Mouse (Mus musculus) CH12.LX (cell line): ENCODE data around the gene Wars. TPM values are rescaled to one million over a fixed set of nuclear protein-coding genes. Genes with fewer than 3 reads are reported as not detected.

Experiments
- DNase-seq: peaks from one replicate; pipeline ENCODE4 v3.0.0-alpha.2; 2013; ENCODE audit errors: extremely low read depth
- H3K27ac ChIP-seq: 2 replicates; pipeline ENCODE4 v1.5.1; 2012; ENCODE audit warnings: low read depth, mild to moderate bottlenecking, control low read depth, moderate library complexity; ENCODE audit not compliant: insufficient read depth
- H3K27me3 ChIP-seq: replicated peaks from 2 replicates; pipeline ENCODE3; 2012; ENCODE audit warnings: inconsistent platforms
- H3K36me3 ChIP-seq, 2 experiments: replicated peaks in 1 of 2; 2 replicates each; pipeline versions ENCODE3 to v1.6.1; 2012; ENCODE audit warnings: inconsistent platforms in 1 of 2, low read length in 1 of 2, mild to moderate bottlenecking in 1 of 2, mixed read lengths in 1 of 2, moderate library complexity in 1 of 2; ENCODE audit not compliant: control insufficient read depth in 1 of 2, insufficient read depth in 1 of 2
- H3K4me1 ChIP-seq, 2 experiments: 2 replicates each; pipeline ENCODE4 v1.6.1; 2012; ENCODE audit warnings: inconsistent platforms in 1 of 2, moderate library complexity in 1 of 2; ENCODE audit not compliant: insufficient read depth in 2 of 2, control insufficient read depth in 1 of 2
- H3K4me2 ChIP-seq: 2 replicates; pipeline ENCODE4 v1.6.1; 2012; ENCODE audit warnings: low read depth, mild to moderate bottlenecking, control low read depth; ENCODE audit not compliant: poor library complexity, insufficient read depth, severe bottlenecking
- H3K4me3 ChIP-seq, 3 experiments: fragments of 150-350 bp in 1 of 3; sonication (generic) in 1 of 3; replicated peaks in 1 of 3; 2 replicates each; pipeline versions ENCODE3 to v1.5.1; 2011 to 2012; ENCODE audit warnings: low read depth in 2 of 3, low read length in 2 of 3, mild to moderate bottlenecking in 2 of 3, moderate library complexity in 2 of 3, control low read depth in 1 of 3, improper control_type of control experiment in 1 of 3, inconsistent platforms in 1 of 3, mixed read lengths in 1 of 3; ENCODE audit not compliant: poor library complexity in 1 of 3
- H3K79me2 ChIP-seq: replicated peaks from 2 replicates; pipeline ENCODE4 v1.6.1; 2012; ENCODE audit warnings: mild to moderate bottlenecking, moderate library complexity; ENCODE audit not compliant: control insufficient read depth, poor library complexity, insufficient read depth, severe bottlenecking; ENCODE audit errors: extremely low read depth
- H3K9ac ChIP-seq: 2 replicates; pipeline ENCODE4 v1.6.1; 2012; ENCODE audit warnings: low read depth, mild to moderate bottlenecking, control low read depth, moderate library complexity; ENCODE audit not compliant: insufficient read depth
- H3K9me3 ChIP-seq: replicated peaks from 2 replicates; pipeline ENCODE3; 2012; ENCODE audit warnings: low read length, inconsistent platforms, mixed read lengths
- CHD2 ChIP-seq: IDR thresholded peaks from 2 replicates; pipeline ENCODE4 v1.6.1; 2011; ENCODE audit warnings: low read length, improper control_type of control experiment
- CTCF ChIP-seq, 2 experiments: IDR thresholded peaks in 1 of 2; conservative IDR thresholded peaks in 1 of 2; 2 replicates each; pipeline ENCODE4 v1.5.1; 2011 to 2012; ENCODE audit warnings: low read depth in 2 of 2, low read length in 2 of 2, improper control_type of control experiment in 1 of 2, inconsistent platforms in 1 of 2, mild to moderate bottlenecking in 1 of 2, moderate library complexity in 1 of 2
- EP300 ChIP-seq: IDR thresholded peaks from 2 replicates; pipeline ENCODE4 v1.6.1; 2011; ENCODE audit warnings: low read length, improper control_type of control experiment
- HCFC1 ChIP-seq: IDR thresholded peaks from 2 replicates; pipeline ENCODE4 v1.6.1; 2012; ENCODE audit warnings: low read depth, mild to moderate bottlenecking, inconsistent platforms, low read length, improper control_type of control experiment
- IRF4 ChIP-seq: IDR thresholded peaks from 2 replicates; pipeline ENCODE4 v1.6.1; 2014; ENCODE audit warnings: low read depth, mild to moderate bottlenecking, inconsistent platforms, low read length, improper control_type of control experiment
- JUND ChIP-seq: conservative IDR thresholded peaks from 2 replicates; pipeline ENCODE4 v1.6.1; 2011; ENCODE audit warnings: low read depth, low read length, improper control_type of control experiment
- MAX ChIP-seq: IDR thresholded peaks from 2 replicates; pipeline ENCODE4 v1.6.1; 2011; ENCODE audit warnings: low read length, improper control_type of control experiment
- MXI1 ChIP-seq: IDR thresholded peaks from 2 replicates; pipeline ENCODE4 v1.6.1; 2011; ENCODE audit warnings: mild to moderate bottlenecking, low read depth, low read length, improper control_type of control experiment
- NELFE ChIP-seq: IDR thresholded peaks from 2 replicates; pipeline ENCODE4 v1.6.1; 2011; ENCODE audit warnings: low read depth, low read length, improper control_type of control experiment
- PAX5 ChIP-seq: IDR thresholded peaks from 2 replicates; pipeline ENCODE4 v1.6.1; 2012; ENCODE audit warnings: low read length, inconsistent platforms, mixed read lengths
- POLR2A ChIP-seq: IDR thresholded peaks from 2 replicates; pipeline ENCODE4 v1.6.1; 2011; ENCODE audit warnings: low read depth, mild to moderate bottlenecking, improper control_type of control experiment, low read length
- POLR2AphosphoS2 ChIP-seq: IDR thresholded peaks from 2 replicates; pipeline ENCODE4 v1.6.1; 2011; ENCODE audit warnings: low read depth, low read length, improper control_type of control experiment
- RCOR1 ChIP-seq: conservative IDR thresholded peaks from 2 replicates; pipeline ENCODE4 v1.6.1; 2012; ENCODE audit warnings: low read depth, mild to moderate bottlenecking, inconsistent platforms, low read length, improper control_type of control experiment
- SMC3 ChIP-seq: IDR thresholded peaks from 2 replicates; pipeline ENCODE4 v1.6.1; 2011; ENCODE audit warnings: low read depth, low read length, improper control_type of control experiment
- TBP ChIP-seq: conservative IDR thresholded peaks from 2 replicates; pipeline ENCODE4 v1.6.1; 2011; ENCODE audit warnings: low read depth, low read length, improper control_type of control experiment
- TCF12 ChIP-seq: IDR thresholded peaks from 2 replicates; pipeline ENCODE4 v1.6.1; 2014; ENCODE audit warnings: low read depth, mild to moderate bottlenecking, inconsistent platforms, low read length, improper control_type of control experiment
- UBTF ChIP-seq: IDR thresholded peaks from 2 replicates; pipeline ENCODE4 v1.6.1; 2012; ENCODE audit warnings: low read depth, mild to moderate bottlenecking, inconsistent platforms, low read length, improper control_type of control experiment, moderate library complexity
- dilution Hi-C: fragments of 300-500 bp; cut with MboI; formaldehyde crosslinking; loops from 2 replicates; pipeline ENCODE4 v1.14.3; 2020; ENCODE audit warnings: low sequenced_read_pairs; ENCODE audit not compliant: extremely low pct_unique_long_range_greater_than_20kb, extremely low pct_ligation_motif_present
- in situ Hi-C: fragments of 300-500 bp; cut with MboI; formaldehyde crosslinking; loops from 3 replicates; pipeline ENCODE4 v1.14.3; 2019; ENCODE audit warnings: low sequenced_read_pairs, low pct_ligation_motif_present, low pct_unique_long_range_greater_than_20kb, mixed read lengths
- polyA plus RNA-seq: library from polyadenylated mRNA; unstranded; fragments of >175 nt; gene quantifications from 2 replicates; pipeline ENCODE4 v1.2.1, GENCODE M21; 2012; ENCODE audit warnings: low read depth; ENCODE audit not compliant: insufficient read length
- total RNA-seq, 2 experiments: library from RNA; depleted of rRNA; stranded (reverse); fragments of 300-350 nt in 1 of 2; fragments of >200 nt in 1 of 2; gene quantifications; 2 replicates each; pipeline ENCODE4 v1.2.3; 2012 to 2014

The Wars gene
- total and polyA plus RNA-seq, 3 experiments = 73.5 to 93.5 (median 88.0) TPM

DNA sequence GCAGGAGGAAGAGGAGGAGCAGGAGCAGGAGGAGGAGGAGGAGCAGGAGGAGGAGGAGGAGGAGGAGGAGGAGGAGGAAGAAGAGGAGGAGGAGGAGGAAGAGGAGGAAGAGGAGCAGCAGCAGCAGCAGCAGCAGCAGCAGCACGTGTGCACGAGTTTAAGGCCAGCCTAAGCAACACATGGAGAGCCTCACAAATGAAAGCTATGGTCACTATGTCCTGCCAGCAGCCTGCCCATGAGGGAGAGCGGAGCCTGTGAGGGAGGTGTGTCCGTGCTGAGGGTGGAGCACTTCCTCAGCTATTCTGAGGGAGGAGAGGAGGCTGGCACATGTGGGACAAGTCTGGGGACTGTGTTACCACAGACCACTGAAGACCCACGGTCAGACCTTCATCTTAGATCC, 20.9 kb downstream of the Wars start:
- TF ChIP-seq IRF4 (no peak), UBTF (no peak), JUND (no peak), MAX (no peak), POLR2A (no peak), SMC3 (no peak), CHD2 (no peak), CTCF (conservative IDR thresholded peaks at IDR 0.05 in 1 of 2, IDR thresholded peaks at IDR 0.05 in 1 of 2; ENCODE audit: low read depth in 2 of 2, low read length in 2 of 2) (no peak), NELFE (no peak), HCFC1 (no peak), EP300 (no peak)
- Histone ChIP-seq H3K79me2 (no peaks in the 10 kb centered on the region), H3K9me3 (no peaks in the 10 kb centered on the region), H3K36me3 (peaks cover 82 to 96% of the 10 kb centered on the region in 2 experiments), H3K27me3 (no peaks in the 10 kb centered on the region), H3K4me1 (no peaks in the 10 kb centered on the region), H3K4me3 (no peak overlapping the region), H3K9ac (no peak overlapping the region), H3K4me2 (no peak overlapping the region), H3K27ac (no peak overlapping the region)
- dilution Hi-C loops = no loop called here
- no peak for DNase-seq
- in situ Hi-C loops = no loop called here

DNA sequence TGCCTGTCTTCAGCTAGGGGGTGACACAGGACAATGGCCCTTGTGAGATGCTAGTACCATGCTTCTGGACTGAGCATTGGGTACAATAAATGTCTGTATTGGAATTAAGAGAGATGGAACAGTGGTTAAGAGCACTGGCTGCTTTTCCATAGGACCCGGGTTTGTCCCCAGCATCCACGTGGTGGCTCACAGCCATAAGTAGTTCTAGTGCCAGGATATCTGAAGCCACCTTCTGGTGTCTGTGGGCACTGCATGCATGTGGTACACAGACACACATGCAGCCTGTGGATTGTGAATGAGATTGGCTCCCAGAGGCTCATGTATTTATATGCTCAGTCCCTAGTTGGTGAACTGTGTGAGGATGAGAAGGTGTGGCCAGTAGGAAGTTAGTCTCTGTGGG, 24.4 kb downstream of the Wars start:
- H3K27me3 ChIP-seq = no peaks in the 10 kb centered on the region
- no peak overlapping the region for H3K27ac ChIP-seq
- dilution Hi-C loops (no loop called here), in situ Hi-C loops (no loop called here)
- H3K36me3 ChIP-seq = peaks cover 87 to 96% of the 10 kb centered on the region in 2 experiments
- no peaks in the 10 kb centered on the region for H3K4me1 ChIP-seq
- no peaks in the 10 kb centered on the region for H3K9me3 ChIP-seq
- no peak overlapping the region for H3K4me3 ChIP-seq
- DNase-seq = peak; percentile 31
- no peaks in the 10 kb centered on the region for H3K79me2 ChIP-seq
- TF ChIP-seq PAX5 (no peak), RCOR1 (no peak), TBP (no peak), SMC3 (peak; percentile 14; the same call in 1 of the 2 replicates), POLR2AphosphoS2 (no peak), UBTF (no peak), CTCF (conservative IDR thresholded peaks at IDR 0.05 in 1 of 2, IDR thresholded peaks at IDR 0.05 in 1 of 2; ENCODE audit: low read depth in 2 of 2, low read length in 2 of 2) (peak in 1 of 2 experiments; percentile 40; a peak in 2 of 4 replicates), MXI1 (no peak), TCF12 (no peak)
- H3K4me2 ChIP-seq = no peak overlapping the region
- H3K9ac ChIP-seq = no peak overlapping the region
